Mouse (Mus musculus) C2C12 (cell line): ENCODE data around the gene Kazald1. TPM values are rescaled to one million over a fixed set of nuclear protein-coding genes. Genes with fewer than 3 reads are reported as not detected.
A peak's percentile ranks its signal among the peaks of the same experiment; 100 is the strongest.

Source experiments
- H3K27me3 ChIP-seq: one replicate; pipeline ENCODE4 v1.6.1; 2011; ENCODE audit not compliant: control insufficient read depth, insufficient read depth, insufficient read length
- H3K36me3 ChIP-seq: one replicate; pipeline ENCODE4 v1.6.1; 2011; ENCODE audit not compliant: control insufficient read depth, insufficient read depth
- H3K4me3 ChIP-seq: one replicate; pipeline ENCODE4 v1.5.1; 2011; ENCODE audit warnings: mild to moderate bottlenecking, control low read depth; ENCODE audit not compliant: poor library complexity, insufficient read depth, severe bottlenecking
- H3K79me2 ChIP-seq: one replicate; pipeline ENCODE4 v1.6.1; 2011; ENCODE audit not compliant: control insufficient read depth, insufficient read depth
- H3K79me3 ChIP-seq: one replicate; pipeline ENCODE4 v1.6.1; 2011; ENCODE audit warnings: low read depth, control low read depth
- H3ac ChIP-seq: one replicate; pipeline ENCODE3; 2011; ENCODE audit warnings: low read depth; ENCODE audit not compliant: control insufficient read depth, insufficient read length
- CEBPB ChIP-seq: IDR thresholded peaks from one replicate; pipeline ENCODE4 v1.6.1; 2011; ENCODE audit warnings: low read depth, mild to moderate bottlenecking, control low read depth, moderate library complexity
- CTCF ChIP-seq: IDR thresholded peaks from one replicate; pipeline ENCODE4 v1.5.1; 2011; ENCODE audit not compliant: control insufficient read depth, insufficient read depth, insufficient read length
- FOSL1 ChIP-seq: IDR thresholded peaks from one replicate; pipeline ENCODE4 v1.8.0; 2011; ENCODE audit warnings: mild to moderate bottlenecking, low read length; ENCODE audit not compliant: poor library complexity, insufficient read depth, severe bottlenecking
- MAX ChIP-seq: IDR thresholded peaks from one replicate; pipeline ENCODE4 v1.6.1; 2011; ENCODE audit warnings: mild to moderate bottlenecking, control low read depth
- MYOD1 ChIP-seq: IDR thresholded peaks from one replicate; pipeline ENCODE4 v1.6.1; 2011; ENCODE audit warnings: low read depth; ENCODE audit not compliant: control insufficient read depth, insufficient read length
- MYOG ChIP-seq: IDR thresholded peaks from one replicate; pipeline ENCODE4 v1.6.1; 2011; ENCODE audit not compliant: control insufficient read depth, insufficient read length; ENCODE audit errors: extremely low read depth
- USF1 ChIP-seq: IDR thresholded peaks from one replicate; pipeline ENCODE4 v1.6.1; 2011; ENCODE audit warnings: low read depth, mild to moderate bottlenecking, control low read depth, moderate library complexity
- polyA plus RNA-seq: library from polyadenylated mRNA; unstranded; fragments of >200 nt; fragmentation: generic; extraction: Trizol; gene quantifications from one replicate; pipeline ENCODE4 v1.2.1, GENCODE M21; 2012; ENCODE audit warnings: missing spikeins

Gene Kazald1
- polyA plus RNA-seq, 1 experiment, result 7.8 TPM

DNA sequence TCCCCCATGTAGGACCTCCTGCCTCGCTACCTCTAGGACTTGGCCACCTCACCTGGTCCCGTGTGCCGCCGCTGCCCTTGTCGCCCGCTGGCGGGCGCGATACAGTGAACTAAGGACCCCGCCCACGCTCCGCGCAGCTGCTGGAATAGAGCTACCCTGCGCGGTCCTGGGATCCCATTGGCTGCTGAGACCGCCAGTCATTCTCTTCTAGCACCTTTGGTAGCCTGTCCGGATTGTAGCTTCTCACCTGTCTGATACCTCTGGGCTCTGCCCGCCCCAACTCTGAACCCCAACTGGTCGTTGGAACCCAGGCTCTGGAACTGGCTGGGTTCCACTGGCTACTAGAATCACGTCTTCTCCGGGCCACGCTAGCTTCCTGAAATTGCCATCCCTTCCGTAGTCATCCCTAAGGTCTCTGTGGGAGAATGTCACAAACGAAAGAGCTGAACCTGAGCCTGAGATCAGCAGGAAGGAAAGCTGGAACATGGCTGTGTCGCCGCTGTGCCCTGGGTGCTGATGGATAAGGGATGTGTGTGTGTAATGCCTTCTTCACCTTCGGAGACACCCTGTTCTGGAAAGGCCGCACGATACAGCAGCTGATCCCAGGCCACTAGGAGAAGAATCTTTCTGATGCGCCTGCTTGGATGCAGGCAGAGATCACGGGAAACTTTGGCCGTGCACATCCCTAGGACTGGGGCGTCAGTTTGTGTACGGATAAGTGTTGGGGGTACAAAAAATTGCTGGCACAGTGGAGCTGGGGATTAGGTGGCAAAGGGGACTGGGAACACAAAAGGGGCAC, 28.3 kb upstream of the Kazald1 start:
- H3K79me2 ChIP-seq, result peaks cover 36% of the 10 kb centered on the region
- H3K27me3 ChIP-seq, result no peaks in the 10 kb centered on the region
- peak overlapping the region; percentile 73 for H3ac ChIP-seq
- TF ChIP-seq MYOG (no peak), MYOD1 (no peak), CEBPB (no peak), USF1 (no peak), MAX (no peak), CTCF (no peak)
- H3K4me3 ChIP-seq, result peak overlapping the region; percentile 68
- H3K36me3 ChIP-seq, result peaks cover 26% of the 10 kb centered on the region
- H3K79me3 ChIP-seq, result peaks cover 10% of the 10 kb centered on the region

GRCm38 (mm10) chr19:45047417-45047934, 27.6 kb upstream of the Kazald1 start, which contains the start of gene Sfxn3:
Gene Sfxn3 (plus strand): TSS chr19:45047503.
- TF ChIP-seq CEBPB, result peak; percentile 84
- TF ChIP-seq MAX, result peak; percentile 13
- TF ChIP-seq USF1, result no peak
- peak; percentile 38 for TF ChIP-seq CTCF
- TF ChIP-seq MYOD1, result no peak
- no peak for TF ChIP-seq FOSL1
- Histone ChIP-seq H3K79me2 (peaks cover 36% of the 10 kb centered on the region), H3K27me3 (no peaks in the 10 kb centered on the region)

GRCm38 (mm10) chr19:45047935-45048643, 27.0 kb upstream of the Kazald1 start:
- peak overlapping the region; percentile 68 for H3K4me3 ChIP-seq
- H3K36me3 ChIP-seq, result peaks cover 35% of the 10 kb centered on the region
- peak overlapping the region; percentile 75 for H3ac ChIP-seq
- H3K27me3 ChIP-seq, result no peaks in the 10 kb centered on the region
- peaks cover 36% of the 10 kb centered on the region for H3K79me2 ChIP-seq
- peaks cover 10% of the 10 kb centered on the region for H3K79me3 ChIP-seq
- peak; percentile 31 for TF ChIP-seq CEBPB
- peak; percentile 23 for TF ChIP-seq FOSL1
- no peak for TF ChIP-seq MYOD1

More at GRCm38 (mm10) chr19:45047417-45047934, 27.6 kb upstream of the Kazald1 start, which contains the start of gene Sfxn3:
- H3ac ChIP-seq, result peak within 1 kb of the TSS; percentile 75
- H3K4me3 ChIP-seq, result peak within 1 kb of the TSS; percentile 68
- peaks cover 10% of the 10 kb centered on the region for H3K79me3 ChIP-seq
- H3K36me3 ChIP-seq, result peaks cover 29% of the 10 kb centered on the region

DNA sequence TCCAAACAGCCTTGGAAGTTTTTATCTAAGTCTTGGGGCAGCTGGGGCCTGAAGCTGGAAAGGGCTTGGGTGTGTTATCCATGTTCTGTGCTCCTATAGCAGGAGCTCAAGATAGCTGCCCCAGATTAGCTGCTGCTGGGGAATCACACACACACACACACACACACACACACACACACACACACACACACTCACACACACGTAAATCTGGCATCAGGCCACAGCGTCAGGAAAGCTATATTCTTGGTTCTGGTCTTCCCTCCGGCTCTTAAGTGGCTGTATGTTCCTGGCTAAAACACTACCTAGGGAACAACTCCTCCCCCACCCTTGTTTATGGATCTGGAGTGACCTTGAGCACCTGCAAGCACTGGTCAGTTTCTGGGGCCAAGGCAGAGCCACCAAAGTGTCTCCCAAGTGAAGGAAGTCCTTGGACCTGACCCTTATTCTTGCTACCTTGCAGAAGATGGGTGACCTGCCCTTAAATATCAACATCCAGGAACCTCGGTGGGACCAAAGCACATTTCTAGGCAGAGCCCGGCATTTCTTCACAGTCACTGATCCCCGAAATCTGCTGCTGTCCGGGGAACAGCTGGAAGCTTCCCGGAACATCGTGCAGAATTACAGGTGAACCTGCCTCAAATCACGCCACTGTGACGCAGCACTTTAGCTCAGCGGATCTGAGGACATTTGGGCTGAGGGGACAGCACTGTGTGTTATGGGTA, 26.2 kb upstream of the Kazald1 start:
- Histone ChIP-seq H3K4me3 (peak overlapping the region; percentile 68), H3K79me2 (peaks cover 36% of the 10 kb centered on the region), H3K79me3 (peaks cover 10% of the 10 kb centered on the region), H3K36me3 (peaks cover 42% of the 10 kb centered on the region), H3ac (peak overlapping the region; percentile 75), H3K27me3 (no peaks in the 10 kb centered on the region)
- TF ChIP-seq USF1 (no peak), CEBPB (no peak), CTCF (no peak), MYOG (no peak), FOSL1 (no peak), MYOD1 (no peak), MAX (no peak)

- TF ChIP-seq FOSL1 (no peak), MAX (no peak), MYOD1 (no peak), CTCF (no peak), CEBPB (no peak), MYOG (no peak), USF1 (no peak)
- no peak overlapping the region for H3ac ChIP-seq
- H3K79me2 ChIP-seq, result peaks cover 36% of the 10 kb centered on the region
- peaks cover 48% of the 10 kb centered on the region for H3K36me3 ChIP-seq
- H3K4me3 ChIP-seq, result no peak overlapping the region
- peaks cover 10% of the 10 kb centered on the region for H3K79me3 ChIP-seq
- H3K27me3 ChIP-seq, result no peaks in the 10 kb centered on the region
Observed at GRCm38 (mm10) chr19:45049523-45049922, 25.5 kb upstream of the Kazald1 start.
